Mouse (Mus musculus): ENCODE results near the gene Babam2.

Babam2 gene

DNA sequence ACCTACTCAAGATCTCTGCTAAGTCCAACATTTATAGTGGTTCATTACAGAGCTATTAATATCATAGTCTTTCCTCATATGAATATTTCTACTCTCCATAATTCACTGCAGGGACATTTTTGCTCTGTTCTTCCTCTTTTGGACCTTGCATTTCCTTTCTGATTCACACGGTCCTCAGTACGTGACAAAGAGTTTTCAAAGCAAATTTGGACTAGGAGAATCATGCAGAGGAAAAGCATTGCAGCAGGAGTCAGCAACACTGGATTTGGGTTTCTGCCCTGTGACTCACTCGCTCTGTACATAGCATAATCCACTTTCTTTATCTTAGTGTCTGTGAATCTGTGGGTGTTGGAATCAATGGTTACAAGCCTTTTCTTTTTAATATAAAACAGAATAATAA, 184.8 kb downstream of the Babam2 start:
- no peak for DNase-seq (ENCODE audit: low spot score)

DNA sequence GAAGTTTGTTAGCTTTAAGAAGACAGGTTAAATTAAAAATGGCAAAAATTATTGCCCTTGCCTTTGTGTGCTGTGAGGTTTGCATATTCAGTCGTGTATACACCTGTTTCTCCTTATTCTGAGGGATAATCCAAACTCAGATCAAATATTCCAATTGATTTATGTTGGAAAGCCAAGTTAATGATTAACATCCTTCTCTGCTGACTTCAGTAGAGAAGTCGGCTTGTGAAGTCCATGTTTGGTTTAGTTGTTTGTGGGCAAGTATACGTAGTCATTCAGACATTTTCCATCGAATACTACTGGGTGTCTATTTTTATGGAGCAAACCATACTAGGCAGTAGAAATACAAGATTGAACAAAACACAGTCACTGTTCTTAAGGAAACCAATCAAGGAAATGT, 187.5 kb downstream of the Babam2 start:
- no peak for DNase-seq (ENCODE audit: low spot score)

GRCm38 (mm10) chr5:31887590-31887989, 190.1 kb downstream of the Babam2 start:
- DNase-seq (ENCODE audit: low spot score): no peak

GRCm38 (mm10) chr5:31888341-31888740, 190.9 kb downstream of the Babam2 start:
- DNase-seq (ENCODE audit: low spot score): no peak

DNA sequence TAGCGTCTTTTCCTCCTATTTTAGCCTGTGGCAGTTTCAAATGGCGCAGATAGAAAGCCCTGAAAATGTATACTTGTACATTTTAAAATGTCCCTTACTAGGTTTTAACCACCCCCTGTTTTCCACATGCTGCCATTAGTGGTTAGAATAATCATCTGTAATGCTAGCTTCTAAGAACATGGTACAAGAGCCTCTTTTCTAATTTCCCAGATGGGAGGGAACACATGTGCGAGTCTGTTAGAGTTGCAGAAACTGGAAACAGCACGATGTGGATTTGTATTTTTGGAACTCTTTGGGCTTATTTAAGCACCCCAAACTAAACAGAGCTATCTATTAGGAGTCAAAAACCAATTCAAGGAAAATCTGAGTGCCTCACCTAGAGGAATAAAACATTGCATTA, 195.1 kb downstream of the Babam2 start:
- no peak for DNase-seq (ENCODE audit: low spot score)

GRCm38 (mm10) chr5:31899901-31900300, 202.4 kb downstream of the Babam2 start:
- no peak for DNase-seq (ENCODE audit: low spot score)

DNA sequence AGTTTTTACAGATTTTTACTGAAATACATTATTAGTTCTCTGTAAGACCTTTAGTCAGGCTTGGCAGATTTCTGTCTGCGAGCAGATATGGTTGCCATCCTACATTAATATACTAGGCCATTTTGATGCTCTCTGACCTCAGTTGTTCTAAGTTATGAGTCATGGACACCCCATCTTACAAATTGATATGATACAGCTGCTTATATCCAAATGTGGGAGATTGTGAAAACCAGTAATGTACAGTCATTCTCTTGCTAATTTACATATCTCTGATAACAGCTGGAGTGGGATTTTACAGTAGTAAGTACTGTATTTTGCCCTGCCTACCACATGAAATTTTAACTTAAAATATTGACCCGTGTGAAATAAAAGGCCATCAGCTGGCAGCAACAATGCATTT, 204.7 kb downstream of the Babam2 start:
- no peak for DNase-seq (ENCODE audit: low spot score)

DNA sequence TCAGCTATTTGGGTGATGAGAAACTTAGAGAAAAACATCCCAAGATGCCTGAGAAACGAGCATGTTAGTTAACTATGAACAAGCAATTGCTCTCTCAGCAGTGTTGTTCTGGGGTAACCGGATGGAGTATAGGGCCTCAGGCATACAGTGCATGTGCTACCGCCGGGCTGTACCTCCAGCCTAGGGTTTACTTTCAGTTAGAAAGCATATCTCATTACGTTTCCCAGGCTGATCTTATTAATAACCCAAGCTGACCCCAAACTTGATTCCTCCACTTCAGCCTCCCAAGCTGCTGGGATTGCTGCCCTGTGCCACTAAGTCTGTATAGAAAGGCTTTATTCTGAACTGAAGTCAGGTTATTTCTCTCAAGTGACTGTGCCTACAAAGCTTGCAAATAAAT, 205.4 kb downstream of the Babam2 start:
- DNase-seq (ENCODE audit: low spot score): no peak

GRCm38 (mm10) chr5:31904968-31905683, 207.6 kb downstream of the Babam2 start:
- DNase-seq (ENCODE audit: low spot score): no peak

GRCm38 (mm10) chr5:31905808-31906207, 208.3 kb downstream of the Babam2 start:
- no peak for DNase-seq (ENCODE audit: low spot score)

GRCm38 (mm10) chr5:31906286-31906951, 208.9 kb downstream of the Babam2 start:
- no peak for DNase-seq (ENCODE audit: low spot score)

GRCm38 (mm10) chr5:31907959-31908358, 210.5 kb downstream of the Babam2 start:
- no peak for DNase-seq (ENCODE audit: low spot score)

DNA sequence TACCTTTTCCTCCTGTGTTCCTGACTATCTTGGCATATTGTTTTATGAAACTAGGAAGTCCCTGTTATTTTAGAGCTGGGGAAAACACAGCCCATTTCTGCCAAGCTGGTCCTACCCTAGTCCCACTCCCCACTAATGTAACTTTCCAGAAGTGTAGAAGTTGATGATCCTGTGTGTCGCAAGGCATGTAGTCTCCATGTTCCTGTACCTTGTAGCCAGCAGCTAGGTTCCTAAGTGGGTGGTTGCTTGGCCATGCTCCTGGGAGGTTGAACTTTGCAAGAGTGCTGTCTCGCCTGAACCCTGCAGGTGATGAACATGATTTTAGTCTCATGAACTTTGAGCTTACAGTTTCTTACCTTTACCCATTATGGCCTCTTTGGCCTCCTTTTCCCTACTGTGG, 211.3 kb downstream of the Babam2 start:
- DNase-seq (ENCODE audit: low spot score): no peak

- DNase-seq (ENCODE audit: low spot score): no peak
Measured at GRCm38 (mm10) chr5:31916241-31916640, 218.8 kb downstream of the Babam2 start.

GRCm38 (mm10) chr5:31918566-31918965, 221.1 kb downstream of the Babam2 start:
- DNase-seq (ENCODE audit: low spot score): no peak

DNA sequence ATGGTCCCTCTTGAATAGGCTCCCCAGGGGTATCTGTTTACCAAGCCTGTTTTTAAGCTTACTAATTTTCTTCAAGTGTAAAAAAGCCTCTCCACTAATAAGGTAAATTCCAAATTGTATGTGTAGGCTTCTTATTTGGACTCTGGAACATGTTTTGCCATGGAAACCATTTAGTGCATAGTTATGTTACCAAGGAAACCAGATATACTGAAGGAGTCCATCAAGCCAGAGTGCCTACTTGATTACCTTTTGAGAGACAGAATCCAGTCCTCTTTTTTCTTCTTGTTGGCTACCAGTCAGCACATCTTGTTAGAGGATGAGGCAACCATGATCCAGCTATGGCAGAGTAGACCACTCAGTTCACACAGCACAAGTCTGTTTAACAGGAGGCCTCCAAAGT, 222.6 kb downstream of the Babam2 start:
- DNase-seq (ENCODE audit: low spot score): no peak

GRCm38 (mm10) chr5:31920890-31921289, 223.4 kb downstream of the Babam2 start:
- DNase-seq (ENCODE audit: low spot score): no peak

DNA sequence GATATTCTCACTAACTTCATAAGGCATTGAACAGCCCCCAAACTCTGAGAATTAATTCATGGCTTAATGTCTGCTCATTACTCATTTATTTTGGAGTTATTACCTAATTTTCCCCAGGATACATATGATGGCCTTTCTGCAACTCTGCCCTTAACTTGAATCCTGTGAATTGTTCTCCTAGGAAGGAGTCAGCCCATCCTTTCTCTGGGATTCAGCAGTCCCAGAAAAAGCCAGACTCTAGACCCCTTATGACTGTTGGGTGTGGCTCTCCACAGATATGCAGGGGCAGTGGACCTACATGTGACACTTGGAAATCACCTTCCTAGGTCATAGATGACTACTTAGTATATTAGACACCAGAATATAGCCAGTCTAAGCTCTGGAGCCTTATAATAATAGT, 226.6 kb downstream of the Babam2 start:
- DNase-seq (ENCODE audit: low spot score): no peak

- no peak for DNase-seq (ENCODE audit: low spot score)
Measured at GRCm38 (mm10) chr5:31926551-31926950, 229.1 kb downstream of the Babam2 start.

DNA sequence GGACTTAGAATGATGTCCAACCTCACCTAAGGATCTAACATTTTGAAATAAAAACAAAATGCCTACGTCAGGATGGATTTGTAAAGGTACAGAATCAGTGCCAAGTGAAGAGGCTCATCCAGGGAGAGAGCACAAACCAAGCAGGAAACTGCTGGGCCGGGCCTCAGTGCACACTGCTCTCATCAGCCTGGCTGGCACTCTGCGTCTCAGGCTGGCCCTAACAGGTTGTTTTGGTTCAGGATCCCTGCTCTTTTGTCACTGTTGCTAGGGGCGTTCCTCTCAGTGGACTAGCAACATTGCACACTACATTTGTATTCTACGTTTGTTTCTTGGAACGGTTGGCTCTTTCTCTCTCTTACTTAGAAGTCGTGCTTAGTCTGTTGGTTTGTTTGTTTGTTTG, 231.5 kb downstream of the Babam2 start:
- no peak for DNase-seq (ENCODE audit: low spot score)

- no peak for DNase-seq (ENCODE audit: low spot score)
Measured at GRCm38 (mm10) chr5:31931127-31931625, 233.7 kb downstream of the Babam2 start.

DNA sequence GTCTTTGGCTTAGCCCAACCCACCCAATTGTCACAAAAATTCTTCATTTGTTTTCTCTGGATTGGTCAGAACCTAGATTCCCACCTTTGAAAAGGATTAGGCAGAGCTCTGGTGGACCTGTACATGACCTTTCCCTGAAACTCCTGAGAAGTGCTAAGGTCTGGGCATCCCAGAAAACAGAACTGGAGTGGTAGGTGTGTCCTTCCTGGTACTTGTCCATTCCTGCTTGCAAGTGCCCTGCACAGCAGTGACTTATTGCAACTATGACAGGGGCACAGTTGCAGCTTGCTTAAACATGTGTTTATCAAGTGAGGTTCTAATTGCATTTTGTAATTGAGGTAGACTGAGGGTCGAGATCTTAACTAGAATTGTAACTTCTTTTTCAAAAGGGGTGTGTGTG, 234.2 kb downstream of the Babam2 start:
- DNase-seq (ENCODE audit: low spot score): no peak

- no peak for DNase-seq (ENCODE audit: low spot score)
Measured at GRCm38 (mm10) chr5:31933296-31933695, 235.8 kb downstream of the Babam2 start.

DNA sequence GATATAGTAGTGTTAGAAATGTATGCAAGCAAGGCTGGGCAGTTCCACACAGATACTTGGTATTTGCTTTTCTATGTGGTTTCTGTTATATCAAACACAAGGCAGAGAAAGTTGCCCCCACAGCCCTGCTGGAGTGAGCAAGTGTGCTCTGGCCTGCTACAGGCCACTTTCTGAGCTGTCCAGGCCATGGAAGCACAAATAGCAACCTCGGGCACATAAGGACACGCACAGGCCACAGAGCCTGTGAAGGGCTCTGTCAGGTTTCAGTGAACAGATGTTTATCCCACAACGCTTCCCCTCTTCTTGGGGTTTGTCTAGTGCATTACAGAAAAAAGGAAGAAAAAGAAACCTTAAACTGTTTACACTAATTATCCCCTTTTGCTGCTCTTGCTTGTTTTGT, 236.9 kb downstream of the Babam2 start:
- no peak for DNase-seq (ENCODE audit: low spot score)
